Mouse (Mus musculus) liver, embryonic 11.5 days (tissue): ENCODE data around the gene Mageb3. TPM values are rescaled to one million over a fixed set of nuclear protein-coding genes. Genes with fewer than 3 reads are reported as not detected.
"Not testable (repeated sequence)": the region's sequence is repeated elsewhere in the genome, so short reads cannot be mapped to it uniquely, and the experiment has no call there.

Experiments used
- ATAC-seq: fragments of 200-750 bp; cut with Nextera tagmentation; replicated peaks from 2 replicates; pipeline ENCODE4 v1.8.0; 2017; ENCODE audit warnings: moderate number of reproducible peaks, mild to moderate bottlenecking, moderate TSS enrichment, moderate library complexity; ENCODE audit not compliant: low FRiP score
- DNase-seq: peaks from one replicate; pipeline ENCODE4 v3.0.0-alpha.2; 2017; ENCODE audit warnings: low spot score
- H3K27ac ChIP-seq: fragments of 300-500 bp; sonication (generic); 2 replicates; pipeline ENCODE4 v1.5.1; 2014; ENCODE audit warnings: mild to moderate bottlenecking, low read depth, low read length, control low read depth
- H3K27me3 ChIP-seq: fragments of 300-500 bp; sonication (generic); replicated peaks from 2 replicates; pipeline ENCODE4 v1.6.1; 2014; ENCODE audit warnings: low read length, mixed read lengths; ENCODE audit not compliant: control insufficient read depth, insufficient read depth
- H3K36me3 ChIP-seq: fragments of 300-500 bp; sonication (generic); 2 replicates; pipeline ENCODE4 v1.6.1; 2014; ENCODE audit warnings: mild to moderate bottlenecking, low read length, moderate library complexity, mixed read lengths; ENCODE audit not compliant: control insufficient read depth, insufficient read depth
- H3K4me1 ChIP-seq: fragments of 300-500 bp; sonication (generic); replicated peaks from 2 replicates; pipeline ENCODE4 v1.6.1; 2014; ENCODE audit warnings: low read length, mixed read lengths; ENCODE audit not compliant: control insufficient read depth, insufficient read depth
- H3K4me2 ChIP-seq: fragments of 300-500 bp; sonication (generic); 2 replicates; pipeline ENCODE4 v1.6.1; 2014; ENCODE audit warnings: mild to moderate bottlenecking, control low read depth, moderate library complexity
- H3K4me3 ChIP-seq: fragments of 300-500 bp; sonication (generic); 2 replicates; pipeline ENCODE4 v1.5.1; 2014; ENCODE audit warnings: low read depth, low read length, control low read depth
- H3K9ac ChIP-seq: fragments of 300-500 bp; sonication (generic); 2 replicates; pipeline ENCODE4 v1.6.1; 2014; ENCODE audit warnings: low read depth, low read length, control low read depth
- H3K9me3 ChIP-seq: fragments of 300-500 bp; sonication (generic); 2 replicates; pipeline ENCODE4 v1.6.1; 2016; ENCODE audit warnings: low read length, inconsistent platforms, mixed read lengths; ENCODE audit not compliant: control insufficient read depth
- WGBS: fragments of 180-500 bp; shearing (Covaris S2); extraction: QIAGEN DNeasy Blood & Tissue Kit; methylation state at CpG from one replicate; pipeline ENCODE4 v1.1.7; 2014; 5-methylcytosine and 5-hydroxymethylcytosine counted together
- polyA plus RNA-seq: library from polyadenylated mRNA; unstranded; fragments of >200 nt; fragmentation: Nextera tagmentation; extraction: Ambion mirVana; gene quantifications from 2 replicates; pipeline ENCODE4 v1.2.1, GENCODE M21; 2014

Mageb3 gene
- polyA plus RNA-seq: 0.10 TPM in 2 replicates

DNA sequence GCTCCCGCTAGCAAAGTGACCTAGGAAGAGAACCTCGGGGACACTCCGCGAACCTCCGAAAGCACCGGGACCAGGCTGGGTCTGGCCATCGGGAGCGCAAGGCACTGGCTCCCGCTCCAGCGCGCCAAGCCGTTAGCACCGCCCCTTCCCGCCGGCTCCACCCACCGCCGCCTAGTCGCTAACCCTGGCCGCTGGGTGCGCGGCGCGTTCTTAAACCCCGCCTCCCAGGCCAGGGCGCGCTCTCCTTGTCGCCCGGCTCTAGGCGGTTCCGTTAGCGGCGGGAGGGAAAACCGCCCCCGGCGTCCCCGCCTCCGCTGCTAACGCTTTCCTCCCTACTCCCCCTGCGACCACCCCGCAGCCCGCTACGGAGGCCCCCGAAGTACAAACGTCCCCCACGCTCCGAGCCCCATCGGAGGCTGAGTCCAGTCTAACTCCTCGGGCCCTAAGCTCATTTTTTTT, at the start of gene Mageb3, which contains the start of gene Ctdspl2:
Gene Mageb3 (minus strand): TSS at position 328 of the 459 bp plus-strand sequence.
Gene Ctdspl2 (plus strand): TSS at position 237 of the 459 bp plus-strand sequence.
- peak; percentile 96 for DNase-seq
- Histone ChIP-seq H3K27ac (peak within 1 kb of the TSS; percentile 81), H3K9me3 (no peaks in the 10 kb centered on the region), H3K4me3 (peak within 1 kb of the TSS; percentile 82), H3K4me1 (peaks cover 18% of the 10 kb centered on the region), H3K4me2 (peak within 1 kb of the TSS; percentile 78), H3K9ac (peak within 1 kb of the TSS; percentile 87), H3K36me3 (no peaks in the 10 kb centered on the region; the same call in 1 of the 2 replicates), H3K27me3 (no peaks in the 10 kb centered on the region)
- peak; percentile 98 for ATAC-seq
- under 1% methylated on average over 46 of the region's 48 CpGs for WGBS

DNA sequence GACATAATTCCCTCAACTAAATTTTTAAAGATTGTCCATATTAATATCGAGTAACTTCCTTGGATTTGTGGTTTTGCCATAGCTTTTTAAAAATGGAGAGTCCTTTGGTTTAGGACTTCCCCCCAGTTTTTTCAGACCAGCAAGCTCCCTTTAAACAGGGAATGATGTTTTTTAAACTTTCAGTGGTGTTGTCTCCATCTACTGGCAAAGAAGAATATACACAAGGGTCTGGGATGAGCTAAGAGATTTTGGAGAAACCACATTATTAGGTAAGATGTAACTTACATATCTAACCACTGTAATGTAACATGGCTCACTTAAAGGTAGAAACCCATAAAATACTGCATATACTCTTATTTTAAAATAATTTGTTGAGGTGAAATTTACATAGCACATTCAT, 39.8 kb upstream of the Mageb3 start:
- H3K36me3 ChIP-seq: peaks cover 11% of the 10 kb centered on the region; the same call in 1 of the 2 replicates
- no peak overlapping the region for H3K27ac ChIP-seq
- no peak overlapping the region for H3K9ac ChIP-seq
- no peak overlapping the region for H3K4me2 ChIP-seq
- WGBS: 81% methylated on average over 1 of the region's 1 CpGs
- H3K27me3 ChIP-seq: no peaks in the 10 kb centered on the region
- ATAC-seq (no peak), DNase-seq (no peak)
- H3K4me3 ChIP-seq: no peak overlapping the region
- no peaks in the 10 kb centered on the region for H3K9me3 ChIP-seq
- H3K4me1 ChIP-seq: no peaks in the 10 kb centered on the region

DNA sequence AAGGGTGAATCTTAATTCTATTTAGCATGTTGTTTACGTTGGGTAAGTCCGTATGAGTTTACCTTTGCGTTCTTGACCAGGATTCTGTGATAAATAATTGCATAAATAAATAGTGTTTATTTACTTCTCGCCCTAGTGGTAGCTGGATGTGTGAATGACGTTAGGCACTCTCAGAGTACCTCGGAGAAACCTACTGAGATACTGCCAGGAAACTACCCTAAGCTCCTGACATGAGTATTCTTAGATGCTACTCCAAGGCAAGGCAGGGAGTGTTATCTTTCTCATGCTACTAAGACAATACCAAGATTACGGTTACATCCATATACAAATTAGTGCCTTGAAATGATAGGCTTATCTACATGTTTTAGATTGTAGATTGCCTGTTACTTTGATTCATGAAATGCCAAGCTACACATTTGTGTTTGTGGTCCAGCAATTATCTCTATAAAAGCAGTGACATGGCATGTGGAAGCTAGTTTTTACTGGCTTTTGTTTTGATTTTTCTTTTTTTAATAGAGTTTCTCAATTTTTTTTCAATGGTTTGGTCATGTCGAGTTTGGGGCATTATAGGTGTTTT, 1.4 kb upstream of the Mageb3 start:
- no peaks in the 10 kb centered on the region; the same call in 1 of the 2 replicates for H3K36me3 ChIP-seq
- peak overlapping the region; percentile 78 for H3K4me2 ChIP-seq
- peak overlapping the region; percentile 82 for H3K4me3 ChIP-seq
- peaks cover 18% of the 10 kb centered on the region for H3K4me1 ChIP-seq
- H3K27ac ChIP-seq: no peak overlapping the region
- H3K27me3 ChIP-seq: no peaks in the 10 kb centered on the region
- peak overlapping the region; percentile 87 for H3K9ac ChIP-seq
- no peaks in the 10 kb centered on the region for H3K9me3 ChIP-seq
- ATAC-seq (no peak), DNase-seq (no peak)
- 6% methylated on average over 8 of the region's 8 CpGs for WGBS

DNA sequence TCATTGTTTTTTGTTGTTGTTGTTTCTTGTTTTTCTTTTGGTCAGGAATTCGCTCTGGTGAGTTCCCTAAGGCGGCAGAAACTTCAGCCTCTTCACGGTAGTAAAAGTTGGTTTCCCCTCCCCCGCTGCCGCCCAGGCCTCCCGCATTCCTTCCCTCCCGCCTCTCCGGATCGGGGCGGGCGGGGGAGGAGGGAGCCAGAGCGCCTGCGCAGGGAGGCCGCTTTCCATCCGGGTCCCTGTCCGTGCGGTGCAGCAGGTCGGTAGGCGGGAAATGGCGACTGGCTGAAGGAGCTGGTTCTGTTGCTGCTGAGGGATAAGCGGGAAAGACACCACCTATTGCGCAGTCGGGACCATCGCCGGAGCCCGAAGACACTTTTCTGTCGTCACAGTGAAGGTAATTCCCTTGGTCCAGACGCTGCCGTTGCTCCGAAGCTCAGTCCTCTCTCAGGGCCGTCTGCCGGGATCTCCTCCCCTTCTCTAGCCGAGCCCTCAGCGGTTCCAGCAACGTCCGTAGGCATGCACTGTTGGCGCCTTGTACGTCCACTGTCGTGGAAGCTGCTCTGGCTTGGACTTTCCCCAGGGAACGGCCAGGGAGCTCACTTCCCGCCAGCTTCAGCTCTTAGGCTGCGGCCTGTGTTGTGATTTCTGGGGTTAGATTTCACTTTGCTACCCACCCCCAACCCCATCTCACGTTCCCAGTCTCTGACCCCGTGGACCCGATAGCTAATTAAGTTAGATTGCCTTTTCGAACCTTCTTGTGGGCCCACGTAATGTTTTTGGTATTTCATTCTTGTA, 529 bp upstream of the Mageb3 start:
- DNase-seq: peak; percentile 97

DNA sequence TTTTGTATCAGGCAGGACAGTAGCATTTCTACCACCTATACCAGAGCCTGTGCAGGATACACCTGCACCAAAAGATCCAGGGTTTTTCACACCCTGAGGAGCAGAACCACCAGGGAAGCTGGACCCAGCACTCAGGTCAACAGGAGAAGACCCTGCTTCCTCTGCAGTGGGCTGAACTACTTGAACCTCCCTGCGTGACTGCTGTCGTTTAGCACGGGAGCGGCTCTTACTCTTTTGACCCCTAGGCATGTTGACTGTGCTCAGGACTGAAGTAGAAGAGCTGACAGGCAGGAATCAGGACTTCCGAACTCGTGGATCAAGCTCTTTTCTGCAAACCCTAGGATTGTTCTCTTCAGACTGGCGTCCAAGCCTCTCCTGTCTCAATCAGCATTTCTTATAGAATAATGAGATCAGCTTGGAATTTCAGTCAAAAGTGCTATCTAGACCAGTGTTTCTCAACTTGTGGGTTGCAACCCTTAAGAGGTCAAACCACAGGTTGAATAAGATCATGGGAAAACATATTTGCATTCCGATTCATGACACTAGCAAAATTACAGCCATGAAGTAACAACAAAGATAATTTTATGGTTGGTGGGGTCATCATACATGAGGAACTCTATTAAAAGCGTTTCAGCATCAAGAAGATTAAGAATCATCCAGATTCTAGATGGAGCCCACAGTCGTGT, 778 bp downstream of the Mageb3 start:
- Histone ChIP-seq H3K9ac (peak overlapping the region; percentile 87), H3K4me1 (peaks cover 18% of the 10 kb centered on the region), H3K27ac (peak overlapping the region; percentile 81), H3K4me3 (peak overlapping the region; percentile 82), H3K9me3 (no peaks in the 10 kb centered on the region), H3K36me3 (no peaks in the 10 kb centered on the region; the same call in 1 of the 2 replicates), H3K27me3 (no peaks in the 10 kb centered on the region), H3K4me2 (peak overlapping the region; percentile 78)
- WGBS: 20% methylated on average over 10 of the region's 10 CpGs
- ATAC-seq (no peak), DNase-seq (peak; percentile 37)

More for the DNA sequence above, 529 bp upstream of the Mageb3 start:
- WGBS: under 1% methylated on average over 47 of the region's 47 CpGs
- Histone ChIP-seq H3K27ac (peak overlapping the region; percentile 81), H3K4me1 (peaks cover 18% of the 10 kb centered on the region), H3K9ac (peak overlapping the region; percentile 87), H3K36me3 (no peaks in the 10 kb centered on the region; the same call in 1 of the 2 replicates), H3K4me2 (peak overlapping the region; percentile 78), H3K27me3 (no peaks in the 10 kb centered on the region), H3K4me3 (peak overlapping the region; percentile 82), H3K9me3 (no peaks in the 10 kb centered on the region)
- ATAC-seq: peak; percentile 90

DNA sequence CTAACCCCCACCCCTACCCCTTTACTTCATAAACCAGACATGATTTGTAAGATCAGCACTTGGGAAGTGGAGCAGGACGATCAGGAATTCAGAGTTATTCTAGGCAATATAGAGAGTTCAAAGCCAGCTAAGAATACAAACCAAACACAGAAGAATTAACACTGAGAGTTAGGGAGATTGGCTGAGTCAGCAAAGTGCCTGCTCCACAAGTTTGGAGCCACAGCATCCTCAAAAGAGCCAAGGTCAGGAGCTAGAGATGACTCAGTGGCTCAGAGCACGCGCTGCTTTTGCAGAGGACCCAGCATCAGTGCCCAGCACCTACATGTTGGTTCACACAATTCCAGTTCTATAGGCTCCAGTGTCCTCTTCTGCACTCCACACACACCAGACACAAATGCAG, 12.5 kb downstream of the Mageb3 start:
- 85% methylated on average over 3 of the region's 3 CpGs for WGBS
- no peaks in the 10 kb centered on the region for H3K4me1 ChIP-seq
- no peak overlapping the region for H3K9ac ChIP-seq
- DNase-seq: no peak
- no peak overlapping the region for H3K27ac ChIP-seq
- no peak overlapping the region for H3K4me2 ChIP-seq
- ATAC-seq: no peak
- H3K27me3 ChIP-seq: no peaks in the 10 kb centered on the region
- H3K36me3 ChIP-seq: no peaks in the 10 kb centered on the region
- no peak overlapping the region for H3K4me3 ChIP-seq
- no peaks in the 10 kb centered on the region for H3K9me3 ChIP-seq

DNA sequence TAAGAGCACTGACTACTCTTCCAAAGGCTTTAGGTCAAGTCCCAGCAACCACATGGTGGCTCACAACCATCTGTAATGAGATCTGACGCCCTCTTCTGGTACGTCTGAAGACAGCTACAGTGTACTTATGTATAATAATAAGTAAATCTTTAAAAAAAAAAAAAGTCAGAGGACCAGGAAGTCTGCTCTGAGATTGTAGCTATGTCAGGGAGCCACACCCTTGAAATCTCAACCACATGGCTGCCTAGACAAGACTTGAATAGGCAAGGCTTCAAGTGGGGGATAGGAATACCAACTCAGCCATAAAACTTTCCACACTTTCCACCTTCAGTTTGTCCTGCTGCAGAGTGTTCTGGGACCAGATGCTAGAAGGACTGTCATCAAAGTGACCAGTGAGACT, 18.3 kb downstream of the Mageb3 start:
- not testable (repeated sequence) for H3K36me3 ChIP-seq, H3K9me3 ChIP-seq, ATAC-seq, H3K4me3 ChIP-seq, H3K27me3 ChIP-seq, H3K4me2 ChIP-seq, DNase-seq, H3K27ac ChIP-seq, H3K4me1 ChIP-seq, H3K9ac ChIP-seq
- 70% methylated on average over 2 of the region's 2 CpGs for WGBS

DNA sequence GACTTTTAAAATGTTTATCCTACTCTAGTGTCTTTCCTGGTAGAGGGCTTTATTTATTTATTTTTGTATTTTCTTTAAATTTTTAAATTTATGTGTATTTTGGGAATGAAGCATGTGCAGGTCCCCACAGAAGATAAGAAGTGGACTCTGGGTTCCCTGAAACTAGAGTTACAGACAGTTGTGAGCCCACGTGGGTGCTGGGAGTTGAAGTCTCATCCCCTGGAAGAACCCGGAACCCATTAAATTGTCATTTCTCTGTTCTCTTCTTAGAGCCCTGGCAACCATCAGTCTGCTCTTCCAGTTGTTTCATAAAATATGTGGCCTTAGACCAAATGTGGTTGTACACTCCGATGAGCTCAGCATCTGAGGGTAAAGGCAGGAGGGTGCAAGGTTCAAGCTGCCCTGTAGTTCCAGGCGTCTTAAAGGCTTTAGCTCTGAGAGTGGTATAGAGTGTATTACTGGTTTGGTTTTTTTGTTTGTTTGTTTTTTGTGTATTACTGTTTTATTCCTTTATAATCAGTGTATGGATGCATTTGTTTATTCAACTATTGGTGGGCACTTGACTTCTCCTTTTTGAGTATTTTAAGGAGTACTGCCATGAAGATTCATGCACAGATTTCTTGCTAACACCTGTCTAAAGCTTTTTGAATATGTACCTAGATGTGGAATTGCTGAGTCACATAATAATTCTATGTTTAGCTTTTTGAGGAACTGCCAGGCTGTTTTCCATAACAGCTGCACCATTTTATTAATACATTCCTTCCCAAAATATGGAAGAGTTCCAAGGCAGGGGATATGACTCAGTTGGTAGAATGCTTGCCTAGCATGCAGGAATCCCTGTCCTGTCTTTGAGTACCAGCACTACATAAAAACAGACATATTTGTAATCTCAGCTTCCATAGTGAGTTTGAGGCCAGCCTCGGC, 39.6 kb downstream of the Mageb3 start:
- Histone ChIP-seq H3K9ac (no peak overlapping the region), H3K27ac (no peak overlapping the region), H3K4me3 (no peak overlapping the region), H3K4me1 (no peaks in the 10 kb centered on the region), H3K4me2 (no peak overlapping the region), H3K9me3 (no peaks in the 10 kb centered on the region), H3K36me3 (no peaks in the 10 kb centered on the region; the same call in 1 of the 2 replicates), H3K27me3 (no peaks in the 10 kb centered on the region)
- DNase-seq (no peak), ATAC-seq (no peak)
- 92% methylated on average over 5 of the region's 5 CpGs for WGBS
